Mouse (Mus musculus): ENCODE results near the gene Tyms. TPM values are rescaled to one million over a fixed set of nuclear protein-coding genes. Genes with fewer than 3 reads are reported as not detected.

Gene Tyms
- polyA plus RNA-seq, 1 experiment from 2014 or later = 408 TPM

GRCm38 (mm10) chr5:30106756-30107155, 33.3 kb upstream of the Tyms start:
- Histone ChIP-seq H3K9me3 (ENCODE audit: control insufficient read depth, low read length) (no peaks in the 10 kb centered on the region), H3K4me2 (ENCODE audit: low read depth, severe bottlenecking) (no peak overlapping the region), H3K27ac (replicated peaks; ENCODE audit: low read depth, low read length) (no peak overlapping the region), H3K4me3 (ENCODE audit: low read depth, low read length) (no peak overlapping the region), H3K4me1 (ENCODE audit: control insufficient read depth, insufficient read depth, low read length) (peaks cover 30% of the 10 kb centered on the region), H3K27me3 (ENCODE audit: control insufficient read depth, insufficient read depth, low read length) (peaks cover 45% of the 10 kb centered on the region), H3K9ac (ENCODE audit: low read length) (no peak overlapping the region), H3K36me3 (ENCODE audit: control insufficient read depth, insufficient read depth, low read length) (no peaks in the 10 kb centered on the region)
- no peak for DNase-seq (ENCODE audit: low spot score)
- no peak for ATAC-seq (ENCODE audit: insufficient number of reproducible peaks, low FRiP score, low TSS enrichment, low read depth)
- 23% methylated on average over 2 of the region's 2 CpGs for WGBS

- Histone ChIP-seq H3K36me3 (ENCODE audit: control insufficient read depth, insufficient read depth, low read length) (no peaks in the 10 kb centered on the region), H3K4me1 (ENCODE audit: control insufficient read depth, insufficient read depth, low read length) (peaks cover 23% of the 10 kb centered on the region)
- ATAC-seq (ENCODE audit: insufficient number of reproducible peaks, low FRiP score, low TSS enrichment, low read depth) = no peak
Observed at GRCm38 (mm10) chr5:30105668-30106300, 32.4 kb upstream of the Tyms start, which contains the start of gene 3110082J24Rik. 3110082J24Rik (minus strand) TSS chr5:30106086.

GRCm38 (mm10) chr5:30104841-30105667, 31.6 kb upstream of the Tyms start, which contains the start of gene Garem2:
Garem2 (plus strand) TSS chr5:30105161.
- ATAC-seq (ENCODE audit: insufficient number of reproducible peaks, low FRiP score, low TSS enrichment, low read depth) (peak; percentile 53; the same call in 1 of the 2 replicates), DNase-seq (ENCODE audit: low spot score) (peak; percentile 69)
- peak within 1 kb of the TSS; percentile 95 for H3K4me2 ChIP-seq (ENCODE audit: low read depth, severe bottlenecking)
- peaks cover 43% of the 10 kb centered on the region for H3K27me3 ChIP-seq (ENCODE audit: control insufficient read depth, insufficient read depth, low read length)
- no peaks in the 10 kb centered on the region for H3K9me3 ChIP-seq (ENCODE audit: control insufficient read depth, low read length)
- H3K27ac ChIP-seq (replicated peaks; ENCODE audit: low read depth, low read length) = no peak within 1 kb of the TSS
- H3K36me3 ChIP-seq (ENCODE audit: control insufficient read depth, insufficient read depth, low read length) = no peaks in the 10 kb centered on the region
- WGBS = under 1% methylated on average over 52 of the region's 65 CpGs
- peak within 1 kb of the TSS; percentile 46 for H3K4me3 ChIP-seq (ENCODE audit: low read depth, low read length)
- H3K4me1 ChIP-seq (ENCODE audit: control insufficient read depth, insufficient read depth, low read length) = peaks cover 17% of the 10 kb centered on the region
- H3K9ac ChIP-seq (ENCODE audit: low read length) = peak within 1 kb of the TSS; percentile 43; the same call in 1 of the 2 replicates

More at GRCm38 (mm10) chr5:30105668-30106300, 32.4 kb upstream of the Tyms start, which contains the start of gene 3110082J24Rik:
- Histone ChIP-seq H3K9ac (ENCODE audit: low read length) (peak within 1 kb of the TSS; percentile 43; the same call in 1 of the 2 replicates), H3K4me3 (ENCODE audit: low read depth, low read length) (peak within 1 kb of the TSS; percentile 46), H3K4me2 (ENCODE audit: low read depth, severe bottlenecking) (peak within 1 kb of the TSS; percentile 95), H3K27ac (replicated peaks; ENCODE audit: low read depth, low read length) (no peak within 1 kb of the TSS), H3K9me3 (ENCODE audit: control insufficient read depth, low read length) (no peaks in the 10 kb centered on the region), H3K27me3 (ENCODE audit: control insufficient read depth, insufficient read depth, low read length) (peaks cover 45% of the 10 kb centered on the region)
- 1% methylated on average over 29 of the region's 29 CpGs for WGBS
- peak; percentile 47 for DNase-seq (ENCODE audit: low spot score)

GRCm38 (mm10) chr5:30104339-30104738, 30.9 kb upstream of the Tyms start:
- Histone ChIP-seq H3K27me3 (ENCODE audit: control insufficient read depth, insufficient read depth, low read length) (peaks cover 40% of the 10 kb centered on the region), H3K27ac (replicated peaks; ENCODE audit: low read depth, low read length) (no peak overlapping the region), H3K4me3 (ENCODE audit: low read depth, low read length) (peak overlapping the region; percentile 46; the same call in 1 of the 2 replicates), H3K9me3 (ENCODE audit: control insufficient read depth, low read length) (no peaks in the 10 kb centered on the region), H3K9ac (ENCODE audit: low read length) (no peak overlapping the region), H3K36me3 (ENCODE audit: control insufficient read depth, insufficient read depth, low read length) (no peaks in the 10 kb centered on the region), H3K4me1 (ENCODE audit: control insufficient read depth, insufficient read depth, low read length) (peaks cover 17% of the 10 kb centered on the region), H3K4me2 (ENCODE audit: low read depth, severe bottlenecking) (peak overlapping the region; percentile 95; the same call in 1 of the 2 replicates)
- ATAC-seq (ENCODE audit: insufficient number of reproducible peaks, low FRiP score, low TSS enrichment, low read depth) (no peak), DNase-seq (ENCODE audit: low spot score) (peak; percentile 80)
- WGBS = 4% methylated on average over 11 of the region's 12 CpGs

- no peaks in the 10 kb centered on the region for H3K9me3 ChIP-seq (ENCODE audit: control insufficient read depth, low read length)
Observed at GRCm38 (mm10) chr5:30103340-30103739, 29.9 kb upstream of the Tyms start.

GRCm38 (mm10) chr5:30098260-30098659, 24.8 kb upstream of the Tyms start:
- no peak overlapping the region for H3K4me3 ChIP-seq (ENCODE audit: low read depth, low read length)
- DNase-seq (ENCODE audit: low spot score) (no peak), ATAC-seq (ENCODE audit: insufficient number of reproducible peaks, low FRiP score, low TSS enrichment, low read depth) (no peak)
- H3K9ac ChIP-seq (ENCODE audit: low read length) = no peak overlapping the region
- H3K4me1 ChIP-seq (ENCODE audit: control insufficient read depth, insufficient read depth, low read length) = no peaks in the 10 kb centered on the region
- H3K4me2 ChIP-seq (ENCODE audit: low read depth, severe bottlenecking) = no peak overlapping the region
- H3K27me3 ChIP-seq (ENCODE audit: control insufficient read depth, insufficient read depth, low read length) = peaks cover 2% of the 10 kb centered on the region
- 86% methylated on average over 1 of the region's 1 CpGs for WGBS
- H3K27ac ChIP-seq (replicated peaks; ENCODE audit: low read depth, low read length) = no peak overlapping the region
- H3K9me3 ChIP-seq (ENCODE audit: control insufficient read depth, low read length) = no peaks in the 10 kb centered on the region
- H3K36me3 ChIP-seq (ENCODE audit: control insufficient read depth, insufficient read depth, low read length) = no peaks in the 10 kb centered on the region

More at GRCm38 (mm10) chr5:30103340-30103739, 29.9 kb upstream of the Tyms start:
- DNase-seq (ENCODE audit: low spot score) = no peak
- Histone ChIP-seq H3K27me3 (ENCODE audit: control insufficient read depth, insufficient read depth, low read length) (peaks cover 39% of the 10 kb centered on the region), H3K4me1 (ENCODE audit: control insufficient read depth, insufficient read depth, low read length) (peaks cover 17% of the 10 kb centered on the region), H3K4me3 (ENCODE audit: low read depth, low read length) (no peak overlapping the region), H3K9ac (ENCODE audit: low read length) (no peak overlapping the region), H3K27ac (replicated peaks; ENCODE audit: low read depth, low read length) (no peak overlapping the region), H3K36me3 (ENCODE audit: control insufficient read depth, insufficient read depth, low read length) (no peaks in the 10 kb centered on the region), H3K4me2 (ENCODE audit: low read depth, severe bottlenecking) (no peak overlapping the region)
- 90% methylated on average over 3 of the region's 3 CpGs for WGBS
- ATAC-seq (ENCODE audit: insufficient number of reproducible peaks, low FRiP score, low TSS enrichment, low read depth) = no peak

- H3K4me1 ChIP-seq (ENCODE audit: control insufficient read depth, insufficient read depth, low read length) = no peaks in the 10 kb centered on the region
- H3K4me2 ChIP-seq (ENCODE audit: low read depth, severe bottlenecking) = no peak overlapping the region
- no peak overlapping the region for H3K9ac ChIP-seq (ENCODE audit: low read length)
- H3K36me3 ChIP-seq (ENCODE audit: control insufficient read depth, insufficient read depth, low read length) = no peaks in the 10 kb centered on the region
- no peaks in the 10 kb centered on the region for H3K27me3 ChIP-seq (ENCODE audit: control insufficient read depth, insufficient read depth, low read length)
- H3K9me3 ChIP-seq (ENCODE audit: control insufficient read depth, low read length) = no peaks in the 10 kb centered on the region
- H3K4me3 ChIP-seq (ENCODE audit: low read depth, low read length) = no peak overlapping the region
- ATAC-seq (ENCODE audit: insufficient number of reproducible peaks, low FRiP score, low TSS enrichment, low read depth) (no peak), DNase-seq (ENCODE audit: low spot score) (no peak)
- H3K27ac ChIP-seq (replicated peaks; ENCODE audit: low read depth, low read length) = no peak overlapping the region
- 62% methylated on average over 6 of the region's 6 CpGs for WGBS
Observed at GRCm38 (mm10) chr5:30095731-30096130, 22.3 kb upstream of the Tyms start.

- no peaks in the 10 kb centered on the region for H3K36me3 ChIP-seq (ENCODE audit: control insufficient read depth, insufficient read depth, low read length)
- DNase-seq (ENCODE audit: low spot score) (no peak), ATAC-seq (ENCODE audit: insufficient number of reproducible peaks, low FRiP score, low TSS enrichment, low read depth) (no peak)
- no peak overlapping the region for H3K4me2 ChIP-seq (ENCODE audit: low read depth, severe bottlenecking)
- no peak overlapping the region for H3K4me3 ChIP-seq (ENCODE audit: low read depth, low read length)
- no peaks in the 10 kb centered on the region for H3K9me3 ChIP-seq (ENCODE audit: control insufficient read depth, low read length)
- no peaks in the 10 kb centered on the region for H3K27me3 ChIP-seq (ENCODE audit: control insufficient read depth, insufficient read depth, low read length)
- H3K4me1 ChIP-seq (ENCODE audit: control insufficient read depth, insufficient read depth, low read length) = no peaks in the 10 kb centered on the region
- H3K9ac ChIP-seq (ENCODE audit: low read length) = no peak overlapping the region
- no peak overlapping the region for H3K27ac ChIP-seq (replicated peaks; ENCODE audit: low read depth, low read length)
- WGBS = 57% methylated on average over 2 of the region's 2 CpGs
Observed at GRCm38 (mm10) chr5:30094399-30094798, 21.0 kb upstream of the Tyms start.
